Mouse (Mus musculus): ENCODE results near the gene Rpusd4. TPM values are rescaled to one million over a fixed set of nuclear protein-coding genes. Genes with fewer than 3 reads are reported as not detected.
A peak's percentile ranks its signal among the peaks of the same experiment; 100 is the strongest.

Rpusd4 gene
- polyA plus RNA-seq, 1 experiment from 2014 or later: 27.1 TPM

DNA sequence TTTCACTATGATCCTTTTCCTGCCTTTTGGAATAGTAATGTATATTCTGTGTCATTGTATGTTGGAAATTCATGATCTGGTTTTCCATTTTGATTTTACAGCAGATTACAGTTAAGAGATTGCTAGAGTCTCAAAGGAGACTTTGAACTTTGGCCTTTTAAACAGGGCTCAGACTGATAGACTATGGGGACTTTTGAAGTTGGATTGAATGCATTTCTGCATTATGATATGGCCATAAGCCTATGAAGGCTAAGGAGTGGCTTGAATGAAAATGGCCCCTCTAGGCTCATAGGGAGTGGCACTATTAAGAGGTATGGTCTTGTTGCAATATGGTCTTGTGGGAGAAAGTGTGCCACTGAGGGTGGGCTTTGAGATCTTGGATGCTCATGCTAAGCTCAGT, 30.1 kb downstream of the Rpusd4 start:
- ATAC-seq (ENCODE audit: low FRiP score): no peak
- Histone ChIP-seq H3K4me1 (replicated peaks; ENCODE audit: control insufficient read depth, insufficient read depth, low read length) (no peaks in the 10 kb centered on the region), H3K27me3 (ENCODE audit: control insufficient read depth, insufficient read depth, low read length) (peaks cover 7% of the 10 kb centered on the region; the same call in 1 of the 2 replicates), H3K27ac (ENCODE audit: low read depth, low read length) (no peak overlapping the region), H3K4me3 (ENCODE audit: low read depth, low read length) (no peak overlapping the region), H3K4me2 (replicated peaks; ENCODE audit: low read depth, low read length) (no peak overlapping the region), H3K9me3 (ENCODE audit: control insufficient read depth, low read length) (no peaks in the 10 kb centered on the region), H3K9ac (ENCODE audit: low read depth, low read length) (no peak overlapping the region), H3K36me3 (ENCODE audit: control insufficient read depth, insufficient read depth, low read length) (no peaks in the 10 kb centered on the region)
- DNase-seq (ENCODE audit: low spot score): no peak

DNA sequence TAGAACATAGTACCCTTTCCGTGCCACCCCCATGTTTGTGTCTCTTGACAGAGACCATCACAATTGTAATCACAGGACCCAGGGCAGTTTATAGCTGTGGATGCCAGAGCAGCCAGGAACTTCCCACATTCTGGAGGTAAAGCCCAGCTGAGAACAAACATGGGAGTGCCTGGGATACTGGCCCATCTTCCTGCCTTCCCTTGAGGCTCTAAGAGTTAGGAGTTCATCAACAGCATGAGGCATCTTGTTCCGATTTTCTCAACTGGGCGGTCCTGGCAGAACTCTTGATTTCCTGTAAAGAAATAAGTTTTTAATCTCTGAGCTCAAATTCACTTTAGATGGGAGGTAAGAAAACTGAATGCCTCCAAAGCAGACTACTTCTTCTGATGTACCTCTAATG, 34.5 kb downstream of the Rpusd4 start:
- no peaks in the 10 kb centered on the region for H3K36me3 ChIP-seq (ENCODE audit: control insufficient read depth, insufficient read depth, low read length)
- H3K4me2 ChIP-seq (replicated peaks; ENCODE audit: low read depth, low read length): no peak overlapping the region
- WGBS: 93% methylated on average over 3 of the region's 3 CpGs
- no peaks in the 10 kb centered on the region for H3K9me3 ChIP-seq (ENCODE audit: control insufficient read depth, low read length)
- no peaks in the 10 kb centered on the region for H3K27me3 ChIP-seq (ENCODE audit: control insufficient read depth, insufficient read depth, low read length)
- H3K4me3 ChIP-seq (ENCODE audit: low read depth, low read length): no peak overlapping the region
- H3K4me1 ChIP-seq (replicated peaks; ENCODE audit: control insufficient read depth, insufficient read depth, low read length): no peaks in the 10 kb centered on the region
- H3K9ac ChIP-seq (ENCODE audit: low read depth, low read length): no peak overlapping the region
- no peak for ATAC-seq (ENCODE audit: low FRiP score)
- no peak overlapping the region for H3K27ac ChIP-seq (ENCODE audit: low read depth, low read length)
- DNase-seq (ENCODE audit: low spot score): no peak

DNA sequence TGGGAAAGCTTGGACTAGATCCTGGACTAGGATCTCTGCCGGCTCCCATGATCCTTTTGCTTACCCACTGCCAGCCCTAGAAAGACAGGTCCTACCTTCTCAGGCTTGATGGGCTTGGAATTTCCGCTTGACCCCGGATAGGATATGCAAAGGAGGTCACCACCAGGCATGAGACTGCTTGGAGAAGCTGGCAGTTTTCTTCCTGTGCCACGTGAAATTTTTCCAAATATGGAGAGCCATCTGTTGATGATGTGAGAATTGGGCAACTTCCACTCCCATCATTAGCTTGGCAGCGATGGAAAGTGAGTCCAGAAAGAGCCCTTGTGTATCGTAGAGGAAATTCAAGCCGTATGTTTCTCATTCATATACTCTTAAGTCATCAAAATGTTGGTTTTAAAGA, 39.8 kb downstream of the Rpusd4 start:
- no peak overlapping the region for H3K4me2 ChIP-seq (replicated peaks; ENCODE audit: low read depth, low read length)
- no peak overlapping the region for H3K9ac ChIP-seq (ENCODE audit: low read depth, low read length)
- 85% methylated on average over 7 of the region's 7 CpGs for WGBS
- H3K27ac ChIP-seq (ENCODE audit: low read depth, low read length): no peak overlapping the region
- no peaks in the 10 kb centered on the region for H3K9me3 ChIP-seq (ENCODE audit: control insufficient read depth, low read length)
- ATAC-seq (ENCODE audit: low FRiP score) (no peak), DNase-seq (ENCODE audit: low spot score) (no peak)
- H3K27me3 ChIP-seq (ENCODE audit: control insufficient read depth, insufficient read depth, low read length): no peaks in the 10 kb centered on the region
- H3K4me3 ChIP-seq (ENCODE audit: low read depth, low read length): no peak overlapping the region
- H3K4me1 ChIP-seq (replicated peaks; ENCODE audit: control insufficient read depth, insufficient read depth, low read length): no peaks in the 10 kb centered on the region
- H3K36me3 ChIP-seq (ENCODE audit: control insufficient read depth, insufficient read depth, low read length): no peaks in the 10 kb centered on the region

DNA sequence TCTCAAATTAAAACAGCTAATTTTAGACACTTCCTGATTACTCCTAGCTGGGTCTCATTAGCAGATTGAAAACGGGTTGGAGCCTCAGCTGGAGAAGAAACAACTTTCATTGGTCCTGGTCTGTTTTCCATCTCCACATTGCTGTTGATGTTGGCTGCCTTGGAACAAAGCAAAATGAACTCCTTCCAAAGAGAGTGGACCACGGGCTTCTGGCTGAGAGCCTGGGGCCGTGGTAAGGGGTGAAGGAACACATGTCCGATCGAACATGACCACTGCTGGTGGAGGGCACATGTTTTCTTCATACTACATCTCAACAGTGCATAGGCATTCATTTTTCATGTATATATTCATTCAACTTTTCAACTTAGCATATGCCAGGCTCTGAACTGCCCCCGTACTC, 42.7 kb downstream of the Rpusd4 start:
- no peak overlapping the region for H3K9ac ChIP-seq (ENCODE audit: low read depth, low read length)
- no peak overlapping the region for H3K27ac ChIP-seq (ENCODE audit: low read depth, low read length)
- H3K36me3 ChIP-seq (ENCODE audit: control insufficient read depth, insufficient read depth, low read length): no peaks in the 10 kb centered on the region
- H3K4me2 ChIP-seq (replicated peaks; ENCODE audit: low read depth, low read length): no peak overlapping the region
- WGBS: 88% methylated on average over 6 of the region's 6 CpGs
- ATAC-seq (ENCODE audit: low FRiP score): no peak
- DNase-seq (ENCODE audit: low spot score): no peak
- no peaks in the 10 kb centered on the region for H3K9me3 ChIP-seq (ENCODE audit: control insufficient read depth, low read length)
- H3K27me3 ChIP-seq (ENCODE audit: control insufficient read depth, insufficient read depth, low read length): no peaks in the 10 kb centered on the region
- H3K4me3 ChIP-seq (ENCODE audit: low read depth, low read length): no peak overlapping the region
- H3K4me1 ChIP-seq (replicated peaks; ENCODE audit: control insufficient read depth, insufficient read depth, low read length): no peaks in the 10 kb centered on the region; the same call in 1 of the 2 replicates

DNA sequence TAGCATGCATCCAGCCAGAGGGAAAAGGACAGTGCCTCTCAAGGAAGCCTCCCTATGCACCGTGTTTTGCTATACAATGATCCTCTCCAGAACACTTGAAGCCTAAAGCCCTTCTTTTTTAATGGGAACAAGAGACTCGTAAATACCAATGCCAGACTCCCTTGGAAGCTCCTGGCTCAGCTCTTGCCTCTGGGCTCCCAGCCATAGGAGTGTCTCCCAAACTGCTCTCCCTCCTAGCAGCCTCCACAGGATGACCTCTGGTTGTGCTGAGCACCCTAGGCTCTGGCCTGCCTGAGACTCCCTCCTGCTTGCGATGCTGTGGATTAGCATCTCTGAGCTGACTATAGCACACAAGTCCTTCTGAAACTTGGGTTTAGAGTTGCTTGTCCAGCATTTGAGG, 44.9 kb downstream of the Rpusd4 start:
- no peak for DNase-seq (ENCODE audit: low spot score)
- H3K27ac ChIP-seq (ENCODE audit: low read depth, low read length): no peak overlapping the region
- H3K36me3 ChIP-seq (ENCODE audit: control insufficient read depth, insufficient read depth, low read length): no peaks in the 10 kb centered on the region
- WGBS: 76% methylated on average over 3 of the region's 3 CpGs
- no peak for ATAC-seq (ENCODE audit: low FRiP score)
- no peak overlapping the region for H3K9ac ChIP-seq (ENCODE audit: low read depth, low read length)
- H3K27me3 ChIP-seq (ENCODE audit: control insufficient read depth, insufficient read depth, low read length): no peaks in the 10 kb centered on the region
- H3K4me2 ChIP-seq (replicated peaks; ENCODE audit: low read depth, low read length): no peak overlapping the region
- no peaks in the 10 kb centered on the region for H3K9me3 ChIP-seq (ENCODE audit: control insufficient read depth, low read length)
- H3K4me1 ChIP-seq (replicated peaks; ENCODE audit: control insufficient read depth, insufficient read depth, low read length): peaks cover 6% of the 10 kb centered on the region
- H3K4me3 ChIP-seq (ENCODE audit: low read depth, low read length): no peak overlapping the region

DNA sequence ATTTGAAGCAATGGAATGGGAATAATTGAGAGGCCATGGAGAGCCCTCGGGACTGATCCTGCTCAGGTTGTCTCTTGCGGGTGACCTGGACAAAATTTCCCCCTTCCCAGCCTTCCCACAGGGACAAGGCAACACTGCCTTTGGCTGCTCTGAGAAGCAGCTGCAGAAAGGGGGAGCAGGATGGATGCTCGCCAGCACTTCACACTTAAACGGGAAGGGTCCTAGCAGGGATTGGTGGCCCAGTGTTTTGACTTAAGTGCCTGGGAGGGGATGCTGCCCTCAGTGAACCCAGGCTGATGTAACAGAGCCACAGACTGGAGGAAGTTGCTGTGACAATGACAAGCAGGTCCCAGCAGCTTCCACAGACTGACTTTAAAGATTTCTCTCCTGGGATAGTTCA, 45.9 kb downstream of the Rpusd4 start:
- DNase-seq (ENCODE audit: low spot score) (no peak), ATAC-seq (ENCODE audit: low FRiP score) (no peak)
- H3K27me3 ChIP-seq (ENCODE audit: control insufficient read depth, insufficient read depth, low read length): no peaks in the 10 kb centered on the region
- H3K9me3 ChIP-seq (ENCODE audit: control insufficient read depth, low read length): no peaks in the 10 kb centered on the region
- H3K9ac ChIP-seq (ENCODE audit: low read depth, low read length): no peak overlapping the region
- no peak overlapping the region for H3K27ac ChIP-seq (ENCODE audit: low read depth, low read length)
- H3K36me3 ChIP-seq (ENCODE audit: control insufficient read depth, insufficient read depth, low read length): no peaks in the 10 kb centered on the region
- no peak overlapping the region for H3K4me3 ChIP-seq (ENCODE audit: low read depth, low read length)
- WGBS: 38% methylated on average over 4 of the region's 4 CpGs
- H3K4me1 ChIP-seq (replicated peaks; ENCODE audit: control insufficient read depth, insufficient read depth, low read length): peaks cover 11% of the 10 kb centered on the region
- no peak overlapping the region for H3K4me2 ChIP-seq (replicated peaks; ENCODE audit: low read depth, low read length)

DNA sequence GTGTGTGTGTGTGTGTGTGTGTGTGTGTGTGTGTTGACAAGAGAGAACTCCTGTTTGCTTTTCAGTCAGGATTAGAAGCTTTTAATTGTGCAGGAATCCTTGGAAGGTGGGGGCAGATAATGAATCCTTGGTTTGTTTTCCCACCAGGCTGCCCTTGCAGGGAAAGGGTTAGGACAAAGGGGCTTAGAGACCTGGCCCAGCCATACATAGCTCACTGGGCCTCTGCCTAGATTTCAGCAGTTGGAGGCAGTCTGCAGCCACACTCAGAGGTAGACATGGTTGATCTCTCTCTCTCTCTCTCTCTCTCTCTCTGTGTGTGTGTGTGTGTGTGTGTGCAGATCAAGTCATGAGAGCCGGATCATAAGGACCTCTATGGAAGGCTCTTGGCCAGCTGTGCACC, 46.6 kb downstream of the Rpusd4 start:
- Histone ChIP-seq H3K4me3 (ENCODE audit: low read depth, low read length) (no peak overlapping the region), H3K4me2 (replicated peaks; ENCODE audit: low read depth, low read length) (no peak overlapping the region), H3K9ac (ENCODE audit: low read depth, low read length) (no peak overlapping the region), H3K36me3 (ENCODE audit: control insufficient read depth, insufficient read depth, low read length) (no peaks in the 10 kb centered on the region), H3K27ac (ENCODE audit: low read depth, low read length) (no peak overlapping the region), H3K27me3 (ENCODE audit: control insufficient read depth, insufficient read depth, low read length) (peaks cover 2% of the 10 kb centered on the region; the same call in 1 of the 2 replicates), H3K9me3 (ENCODE audit: control insufficient read depth, low read length) (no peaks in the 10 kb centered on the region), H3K4me1 (replicated peaks; ENCODE audit: control insufficient read depth, insufficient read depth, low read length) (peaks cover 11% of the 10 kb centered on the region)
- ATAC-seq (ENCODE audit: low FRiP score): no peak
- no peak for DNase-seq (ENCODE audit: low spot score)
- 50% methylated on average over 1 of the region's 1 CpGs for WGBS

DNA sequence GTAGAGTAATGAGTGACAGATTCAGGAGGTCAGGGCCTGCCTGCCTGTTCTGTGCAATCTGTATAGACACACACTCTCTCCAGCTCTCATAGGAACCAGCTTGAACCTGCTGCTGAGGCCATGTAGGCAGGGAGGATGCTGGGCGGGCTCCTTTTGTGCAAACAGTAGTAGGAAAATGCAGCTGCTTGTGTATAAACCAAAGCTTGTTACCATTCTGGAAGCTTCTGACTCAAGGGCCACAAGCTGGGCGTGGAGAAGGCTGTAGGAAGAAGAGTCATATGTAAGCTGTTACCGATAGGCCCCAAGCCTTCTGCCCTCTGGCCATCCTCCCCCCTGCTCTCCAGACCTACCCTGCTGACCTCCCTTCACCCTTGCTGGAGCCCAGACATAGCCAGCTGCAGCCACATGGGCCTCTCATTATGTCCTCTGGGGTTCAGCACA, 49.1 kb downstream of the Rpusd4 start:
- no peak overlapping the region for H3K4me2 ChIP-seq (replicated peaks; ENCODE audit: low read depth, low read length)
- no peak for DNase-seq (ENCODE audit: low spot score)
- peaks cover 3% of the 10 kb centered on the region; the same call in 1 of the 2 replicates for H3K27me3 ChIP-seq (ENCODE audit: control insufficient read depth, insufficient read depth, low read length)
- ATAC-seq (ENCODE audit: low FRiP score): peak; percentile 15
- no peaks in the 10 kb centered on the region for H3K36me3 ChIP-seq (ENCODE audit: control insufficient read depth, insufficient read depth, low read length)
- no peak overlapping the region for H3K9ac ChIP-seq (ENCODE audit: low read depth, low read length)
- WGBS: 35% methylated on average over 3 of the region's 3 CpGs
- H3K4me3 ChIP-seq (ENCODE audit: low read depth, low read length): no peak overlapping the region
- H3K9me3 ChIP-seq (ENCODE audit: control insufficient read depth, low read length): no peaks in the 10 kb centered on the region
- H3K4me1 ChIP-seq (replicated peaks; ENCODE audit: control insufficient read depth, insufficient read depth, low read length): peaks cover 11% of the 10 kb centered on the region
- peak overlapping the region; percentile 40 for H3K27ac ChIP-seq (ENCODE audit: low read depth, low read length)

DNA sequence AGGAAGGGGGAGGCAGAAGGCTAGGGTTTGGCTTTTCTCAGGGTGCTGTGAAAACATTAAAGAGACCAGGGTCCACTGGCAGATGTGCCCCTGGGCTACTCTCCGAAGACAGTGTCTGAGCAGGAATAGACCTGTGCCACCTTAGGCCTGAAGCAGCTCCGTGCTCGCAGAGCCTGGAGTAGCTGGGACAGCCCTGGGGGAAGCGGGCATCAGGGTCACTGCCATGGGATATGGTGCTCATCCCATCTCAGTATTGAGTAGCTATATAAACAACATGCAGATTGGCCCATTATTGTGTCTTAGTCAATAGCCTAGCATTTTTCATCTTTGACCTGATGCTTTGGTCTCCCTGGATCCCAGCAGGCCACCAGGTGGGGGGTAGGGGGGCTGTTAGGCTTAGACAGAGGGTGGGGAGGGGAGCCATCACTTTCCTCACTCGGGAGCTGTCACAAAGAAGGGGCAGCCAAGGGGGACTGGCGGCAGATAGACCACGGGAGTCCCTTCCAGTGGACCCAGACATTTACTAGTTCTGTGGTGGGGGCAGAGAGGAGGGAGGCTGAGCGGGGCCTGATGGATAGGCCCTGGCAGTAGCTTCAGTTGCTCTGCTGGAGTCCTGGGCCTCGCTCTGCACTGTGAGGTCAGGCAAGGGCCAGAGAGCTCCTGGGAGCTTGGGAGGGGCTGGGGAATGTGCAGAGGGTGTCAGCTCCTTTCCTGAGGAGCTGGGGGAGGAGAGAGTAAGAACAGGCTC, 49.7 kb downstream of the Rpusd4 start:
- Histone ChIP-seq H3K9me3 (ENCODE audit: control insufficient read depth, low read length) (no peaks in the 10 kb centered on the region), H3K36me3 (ENCODE audit: control insufficient read depth, insufficient read depth, low read length) (no peaks in the 10 kb centered on the region), H3K4me3 (ENCODE audit: low read depth, low read length) (no peak overlapping the region), H3K27ac (ENCODE audit: low read depth, low read length) (peak overlapping the region; percentile 40), H3K27me3 (ENCODE audit: control insufficient read depth, insufficient read depth, low read length) (peaks cover 9% of the 10 kb centered on the region), H3K9ac (ENCODE audit: low read depth, low read length) (no peak overlapping the region), H3K4me1 (replicated peaks; ENCODE audit: control insufficient read depth, insufficient read depth, low read length) (peaks cover 11% of the 10 kb centered on the region), H3K4me2 (replicated peaks; ENCODE audit: low read depth, low read length) (no peak overlapping the region)
- DNase-seq (ENCODE audit: low spot score) (no peak), ATAC-seq (ENCODE audit: low FRiP score) (peak; percentile 79)
- 21% methylated on average over 9 of the region's 9 CpGs for WGBS
